Mouse (Mus musculus) liver, adult 2 months (tissue): ENCODE results near the gene Pknox1.

Experiments
- CTCF ChIP-seq: fragments of 200-500 bp; IDR thresholded peaks from 2 replicates; pipeline ENCODE4 v1.5.1; 2011; ENCODE audit warnings: low read depth, low read length, control low read depth
- POLR2A ChIP-seq: fragments of 200-500 bp; IDR thresholded peaks from 2 replicates; pipeline ENCODE4 v1.6.1; 2011; ENCODE audit warnings: low read length, control low read depth; ENCODE audit not compliant: insufficient read depth; ENCODE audit errors: extremely low read depth

- TF ChIP-seq POLR2A (peak; percentile 91), CTCF (no peak)
Observed at GRCm38 (mm10) chr17:31519946-31520838, 44.3 kb upstream of the Pknox1 start, which contains the start of the genes Wdr4 and Ndufv3.
